Mouse (Mus musculus) liver, embryonic 13.5 days (tissue): Measurements from ENCODE around the gene Nudt22. TPM values are rescaled to one million over a fixed set of nuclear protein-coding genes. Genes with fewer than 3 reads are reported as not detected.

Experiments
- polyA plus RNA-seq: library from polyadenylated mRNA; unstranded; fragments of >200 nt; fragmentation: Nextera tagmentation; extraction: Ambion mirVana; gene quantifications from 2 replicates; pipeline ENCODE4 v1.2.1, GENCODE M21; 2015

The Nudt22 gene
- polyA plus RNA-seq, 1 experiment from 2014 or later: 10.7 TPM

Other genes with a start within 250 kb of the Nudt22 start
- 6.1 and 6.8 TPM in 2 replicates for gene Rps6ka4, start 155.5 kb downstream of the Nudt22 start, polyA plus RNA-seq
- 1.9 and 3.1 TPM in 2 replicates for gene Ccdc88b, start 137.9 kb downstream of the Nudt22 start, polyA plus RNA-seq
- 103 and 106 TPM in 2 replicates for gene Trmt112, start 86.4 kb downstream of the Nudt22 start, polyA plus RNA-seq
- gene Prdx5, start 86.0 kb downstream of the Nudt22 start, polyA plus RNA-seq: 97.7 and 101 TPM in 2 replicates
- 4.4 and 4.8 TPM in 2 replicates for gene Esrra, start 74.3 kb downstream of the Nudt22 start, polyA plus RNA-seq
- 0.51 and 0.73 TPM in 2 replicates for gene Catsperz, start 70.7 kb downstream of the Nudt22 start, polyA plus RNA-seq
- 0.06 TPM in 1 of 2 replicates, not detected in the other for gene Kcnk4, start 61.6 kb downstream of the Nudt22 start, polyA plus RNA-seq
- gene Bad, start 54.3 kb downstream of the Nudt22 start, polyA plus RNA-seq: 32.2 and 34.6 TPM in 2 replicates
- 6.4 and 7.3 TPM in 2 replicates for gene Gpr137, start 53.6 kb downstream of the Nudt22 start, polyA plus RNA-seq
- 73.6 and 81.7 TPM in 2 replicates for gene Ppp1r14b, start 21.1 kb downstream of the Nudt22 start, polyA plus RNA-seq
- gene Plcb3, start 19.6 kb downstream of the Nudt22 start, polyA plus RNA-seq: 5.6 and 6.3 TPM in 2 replicates
- gene Fkbp2, start 15.6 kb downstream of the Nudt22 start, polyA plus RNA-seq: 88.0 and 91.6 TPM in 2 replicates
- 13.7 and 16.0 TPM in 2 replicates for gene Vegfb, start 8.5 kb downstream of the Nudt22 start, polyA plus RNA-seq
- 9.8 and 11.8 TPM in 2 replicates for gene Dnajc4, start 3.5 kb downstream of the Nudt22 start, polyA plus RNA-seq
- 2.1 and 2.3 TPM in 2 replicates for gene Trpt1, start within 50 bp of the Nudt22 start, polyA plus RNA-seq
- gene Fermt3, start 23.4 kb upstream of the Nudt22 start, polyA plus RNA-seq: 106 and 107 TPM in 2 replicates
- gene Stip1, start 43.9 kb upstream of the Nudt22 start, polyA plus RNA-seq: 158 and 201 TPM in 2 replicates
- 3.0 and 3.8 TPM in 2 replicates for gene Macrod1, start 60.7 kb upstream of the Nudt22 start, polyA plus RNA-seq
- 0.14 and 0.17 TPM in 2 replicates for gene Flrt1, start 109.6 kb upstream of the Nudt22 start, polyA plus RNA-seq
- 68.9 and 69.3 TPM in 2 replicates for gene Otub1, start 210.2 kb upstream of the Nudt22 start, polyA plus RNA-seq
- 734 and 757 TPM in 2 replicates for gene Cox8a, start 221.5 kb upstream of the Nudt22 start, polyA plus RNA-seq
- 28.8 and 36.9 TPM in 2 replicates for gene Naa40, start 245.1 kb upstream of the Nudt22 start, polyA plus RNA-seq